Mouse (Mus musculus) bone marrow, adult 2 months (tissue): Measurements from ENCODE around the gene Mrpl30. TPM values are rescaled to one million over a fixed set of nuclear protein-coding genes. Genes with fewer than 3 reads are reported as not detected.

Experiments
- H3K27ac ChIP-seq: fragments of 200-500 bp; 2 replicates; pipeline ENCODE4 v1.5.1; 2012; ENCODE audit warnings: low read depth, mild to moderate bottlenecking, control low read depth, inconsistent platforms, low read length; ENCODE audit not compliant: control insufficient read depth, poor library complexity, insufficient read depth
- H3K4me1 ChIP-seq: fragments of 200-500 bp; 2 replicates; pipeline ENCODE4 v1.6.1; 2011; ENCODE audit warnings: low read length; ENCODE audit not compliant: control insufficient read depth, insufficient read depth
- H3K4me3 ChIP-seq: fragments of 200-500 bp; replicated peaks from 2 replicates; pipeline ENCODE3; 2011; ENCODE audit warnings: mild to moderate bottlenecking, low read depth, low read length, control low read depth; ENCODE audit not compliant: control insufficient read depth
- CTCF ChIP-seq: fragments of 200-500 bp; IDR thresholded peaks from 2 replicates; pipeline ENCODE4 v1.5.1; 2011; ENCODE audit warnings: low read length, control low read depth; ENCODE audit not compliant: control insufficient read depth, insufficient read depth
- POLR2A ChIP-seq: fragments of 200-500 bp; IDR thresholded peaks from 2 replicates; pipeline ENCODE4 v1.6.1; 2011; ENCODE audit warnings: low read depth, mild to moderate bottlenecking, control low read depth, low read length, borderline replicate concordance; ENCODE audit not compliant: control insufficient read depth
- WGBS: fragments of 180-500 bp; shearing (Covaris S2); methylation state at CpG from one replicate; pipeline ENCODE4 v1.1.7; 2018; 5-methylcytosine and 5-hydroxymethylcytosine counted together
- polyA plus RNA-seq: library from polyadenylated mRNA; stranded (reverse); fragments of >200 nt; gene quantifications from 2 replicates; pipeline ENCODE4 v1.2.4, GENCODE M21; 2011; ENCODE audit warnings: low replicate concordance; ENCODE audit not compliant: missing spikeins, insufficient read depth, insufficient read length

Mrpl30 gene
- 73.9 and 94.1 TPM in 2 replicates for polyA plus RNA-seq

- WGBS: under 1% methylated on average over 41 of the region's 41 CpGs
- Histone ChIP-seq H3K27ac (peak within 1 kb of the TSS; percentile 95), H3K4me1 (peaks cover 1% of the 10 kb centered on the region; the same call in 1 of the 2 replicates), H3K4me3 (peak within 1 kb of the TSS; percentile 98)
- peak; percentile 80; the same call in 1 of the 2 replicates for TF ChIP-seq POLR2A
- TF ChIP-seq CTCF: peak; percentile 15; the same call in 1 of the 2 replicates
Measured at GRCm38 (mm10) chr1:37890025-37890652, at the start of gene Mrpl30, which contains the start of gene Mitd1. Mrpl30 (plus strand) TSS chr1:37890477. Mitd1 (minus strand) TSS chr1:37890411.

GRCm38 (mm10) chr1:37846878-37847277, 43.4 kb upstream of the Mrpl30 start:
- no peaks in the 10 kb centered on the region for H3K4me1 ChIP-seq
- 85% methylated on average over 8 of the region's 8 CpGs for WGBS
- no peak for TF ChIP-seq CTCF
- TF ChIP-seq POLR2A: no peak
- no peak overlapping the region for H3K27ac ChIP-seq
- no peak overlapping the region for H3K4me3 ChIP-seq

- WGBS: 63% methylated on average over 2 of the region's 2 CpGs
- Histone ChIP-seq H3K27ac (no peak overlapping the region), H3K4me3 (no peak overlapping the region), H3K4me1 (no peaks in the 10 kb centered on the region)
- TF ChIP-seq POLR2A (no peak), CTCF (no peak)
Measured at GRCm38 (mm10) chr1:37850696-37851095, 39.6 kb upstream of the Mrpl30 start.

- Histone ChIP-seq H3K4me1 (peaks cover 6% of the 10 kb centered on the region), H3K27ac (peak overlapping the region; percentile 73), H3K4me3 (peak overlapping the region; percentile 79)
- WGBS: 1% methylated on average over 90 of the region's 90 CpGs
- TF ChIP-seq CTCF: no peak
- TF ChIP-seq POLR2A: peak; percentile 91; the same call in 1 of the 2 replicates
Measured at GRCm38 (mm10) chr1:37864511-37865400, 25.5 kb upstream of the Mrpl30 start.

GRCm38 (mm10) chr1:37865401-37866215, 24.7 kb upstream of the Mrpl30 start:
- TF ChIP-seq CTCF (no peak), POLR2A (no peak)
- WGBS: 11% methylated on average over 23 of the region's 23 CpGs
- peak overlapping the region; percentile 73 for H3K27ac ChIP-seq
- H3K4me3 ChIP-seq: peak overlapping the region; percentile 79
- peaks cover 3% of the 10 kb centered on the region for H3K4me1 ChIP-seq

GRCm38 (mm10) chr1:37866286-37866685, 24.0 kb upstream of the Mrpl30 start, which contains the start of gene Tsga10:
Tsga10 (minus strand) TSS chr1:37866429.
- no peak for TF ChIP-seq CTCF
- TF ChIP-seq POLR2A: no peak
- peak within 1 kb of the TSS; percentile 73 for H3K27ac ChIP-seq
- H3K4me1 ChIP-seq: peaks cover 3% of the 10 kb centered on the region
- WGBS: 85% methylated on average over 6 of the region's 6 CpGs
- H3K4me3 ChIP-seq: peak within 1 kb of the TSS; percentile 79

GRCm38 (mm10) chr1:37867056-37867455, 23.2 kb upstream of the Mrpl30 start:
- peaks cover 3% of the 10 kb centered on the region for H3K4me1 ChIP-seq
- TF ChIP-seq POLR2A (no peak), CTCF (peak; percentile 75)
- 88% methylated on average over 1 of the region's 1 CpGs for WGBS
- no peak overlapping the region for H3K4me3 ChIP-seq
- H3K27ac ChIP-seq: no peak overlapping the region
